Mouse (Mus musculus): ENCODE data around the gene March4. TPM values are rescaled to one million over a fixed set of nuclear protein-coding genes. Genes with fewer than 3 reads are reported as not detected.

Gene March4
- polyA plus RNA-seq, 1 experiment from 2014 or later: 0.12 TPM

GRCm38 (mm10) chr1:72426456-72426855 is 110.3 kb downstream of the March4 start:
- no peaks in the 10 kb centered on the region for H3K27me3 ChIP-seq (replicated peaks; ENCODE audit: control insufficient read depth, insufficient read depth, low read length)
- no peak for TF ChIP-seq CTCF (IDR thresholded peaks at IDR 0.05; ENCODE audit: low read depth)
- no peak for ATAC-seq
- no peak overlapping the region for H3K27ac ChIP-seq (ENCODE audit: low read depth, low read length)
- H3K36me3 ChIP-seq (ENCODE audit: control insufficient read depth, insufficient read depth): no peaks in the 10 kb centered on the region
- no peak overlapping the region for H3K4me3 ChIP-seq (ENCODE audit: low read depth, low read length)
- 80% methylated on average over 4 of the region's 4 CpGs for whole genome bisulfite sequencing
- H3K9me3 ChIP-seq (ENCODE audit: control insufficient read depth): no peaks in the 10 kb centered on the region
- no peak overlapping the region for H3K9ac ChIP-seq (ENCODE audit: low read depth, low read length)
- H3K4me1 ChIP-seq (replicated peaks; ENCODE audit: control insufficient read depth, insufficient read depth, low read length): no peaks in the 10 kb centered on the region
- H3K4me2 ChIP-seq (replicated peaks; ENCODE audit: low read depth): no peak overlapping the region

- 86% methylated on average over 4 of the region's 4 CpGs for WGBS
- no peak for TF ChIP-seq CTCF (IDR thresholded peaks at IDR 0.05; ENCODE audit: low read depth)
- Histone ChIP-seq H3K4me1 (replicated peaks; ENCODE audit: control insufficient read depth, insufficient read depth, low read length) (no peaks in the 10 kb centered on the region), H3K4me2 (replicated peaks; ENCODE audit: low read depth) (no peak overlapping the region), H3K27me3 (replicated peaks; ENCODE audit: control insufficient read depth, insufficient read depth, low read length) (no peaks in the 10 kb centered on the region), H3K27ac (ENCODE audit: low read depth, low read length) (no peak overlapping the region), H3K36me3 (ENCODE audit: control insufficient read depth, insufficient read depth) (no peaks in the 10 kb centered on the region), H3K9me3 (ENCODE audit: control insufficient read depth) (no peaks in the 10 kb centered on the region), H3K4me3 (ENCODE audit: low read depth, low read length) (no peak overlapping the region), H3K9ac (ENCODE audit: low read depth, low read length) (no peak overlapping the region)
- no peak for ATAC-seq
Observed at GRCm38 (mm10) chr1:72422121-72422520, 114.6 kb downstream of the March4 start.

- Histone ChIP-seq H3K9me3 (ENCODE audit: control insufficient read depth) (no peaks in the 10 kb centered on the region), H3K36me3 (ENCODE audit: control insufficient read depth, insufficient read depth) (no peaks in the 10 kb centered on the region), H3K27me3 (replicated peaks; ENCODE audit: control insufficient read depth, insufficient read depth, low read length) (no peaks in the 10 kb centered on the region), H3K4me3 (ENCODE audit: low read depth, low read length) (no peak overlapping the region), H3K4me2 (replicated peaks; ENCODE audit: low read depth) (no peak overlapping the region), H3K4me1 (replicated peaks; ENCODE audit: control insufficient read depth, insufficient read depth, low read length) (no peaks in the 10 kb centered on the region), H3K27ac (ENCODE audit: low read depth, low read length) (no peak overlapping the region), H3K9ac (ENCODE audit: low read depth, low read length) (no peak overlapping the region)
- 54% methylated on average over 2 of the region's 2 CpGs for WGBS
- no peak for ATAC-seq
- no peak for TF ChIP-seq CTCF (IDR thresholded peaks at IDR 0.05; ENCODE audit: low read depth)
Observed at GRCm38 (mm10) chr1:72420220-72420619, 116.5 kb downstream of the March4 start.

- H3K4me3 ChIP-seq (ENCODE audit: low read depth, low read length): no peak overlapping the region
- H3K27me3 ChIP-seq (replicated peaks; ENCODE audit: control insufficient read depth, insufficient read depth, low read length): no peaks in the 10 kb centered on the region
- TF ChIP-seq CTCF (IDR thresholded peaks at IDR 0.05; ENCODE audit: low read depth): no peak
- no peak overlapping the region for H3K27ac ChIP-seq (ENCODE audit: low read depth, low read length)
- no peaks in the 10 kb centered on the region for H3K36me3 ChIP-seq (ENCODE audit: control insufficient read depth, insufficient read depth)
- no peak overlapping the region for H3K9ac ChIP-seq (ENCODE audit: low read depth, low read length)
- H3K9me3 ChIP-seq (ENCODE audit: control insufficient read depth): no peaks in the 10 kb centered on the region
- H3K4me1 ChIP-seq (replicated peaks; ENCODE audit: control insufficient read depth, insufficient read depth, low read length): no peaks in the 10 kb centered on the region
- no peak for ATAC-seq
- WGBS: 78% methylated on average over 8 of the region's 8 CpGs
- H3K4me2 ChIP-seq (replicated peaks; ENCODE audit: low read depth): no peak overlapping the region
Observed at GRCm38 (mm10) chr1:72418744-72419655, 117.7 kb downstream of the March4 start.

- peak; percentile 90 for ATAC-seq
Observed at GRCm38 (mm10) chr1:72414561-72415253, 122.0 kb downstream of the March4 start.

GRCm38 (mm10) chr1:72414133-72414532 is 122.6 kb downstream of the March4 start:
- H3K4me3 ChIP-seq (ENCODE audit: low read depth, low read length): no peak overlapping the region
- no peaks in the 10 kb centered on the region for H3K4me1 ChIP-seq (replicated peaks; ENCODE audit: control insufficient read depth, insufficient read depth, low read length)
- no peaks in the 10 kb centered on the region for H3K9me3 ChIP-seq (ENCODE audit: control insufficient read depth)
- H3K4me2 ChIP-seq (replicated peaks; ENCODE audit: low read depth): no peak overlapping the region
- no peak for ATAC-seq
- H3K27ac ChIP-seq (ENCODE audit: low read depth, low read length): no peak overlapping the region
- no peaks in the 10 kb centered on the region for H3K27me3 ChIP-seq (replicated peaks; ENCODE audit: control insufficient read depth, insufficient read depth, low read length)
- H3K9ac ChIP-seq (ENCODE audit: low read depth, low read length): no peak overlapping the region
- no peak for TF ChIP-seq CTCF (IDR thresholded peaks at IDR 0.05; ENCODE audit: low read depth)
- no peaks in the 10 kb centered on the region for H3K36me3 ChIP-seq (ENCODE audit: control insufficient read depth, insufficient read depth)
- WGBS: 79% methylated on average over 8 of the region's 8 CpGs

More at GRCm38 (mm10) chr1:72414561-72415253, 122.0 kb downstream of the March4 start:
- TF ChIP-seq CTCF (IDR thresholded peaks at IDR 0.05; ENCODE audit: low read depth): no peak
- H3K27ac ChIP-seq (ENCODE audit: low read depth, low read length): no peak overlapping the region
- no peaks in the 10 kb centered on the region for H3K36me3 ChIP-seq (ENCODE audit: control insufficient read depth, insufficient read depth)
- H3K4me3 ChIP-seq (ENCODE audit: low read depth, low read length): no peak overlapping the region
- no peaks in the 10 kb centered on the region for H3K27me3 ChIP-seq (replicated peaks; ENCODE audit: control insufficient read depth, insufficient read depth, low read length)
- H3K4me1 ChIP-seq (replicated peaks; ENCODE audit: control insufficient read depth, insufficient read depth, low read length): no peaks in the 10 kb centered on the region
- H3K9me3 ChIP-seq (ENCODE audit: control insufficient read depth): no peaks in the 10 kb centered on the region
- WGBS: 47% methylated on average over 8 of the region's 8 CpGs
- H3K4me2 ChIP-seq (replicated peaks; ENCODE audit: low read depth): no peak overlapping the region
- H3K9ac ChIP-seq (ENCODE audit: low read depth, low read length): no peak overlapping the region
